In genomic region chr2:153549486-153549885, GRCm38 (mm10) we compare ENCODE assay signal across 11 mouse cellular contexts. TPM values are rescaled to one million over a fixed set of nuclear protein-coding genes. Genes with fewer than 3 reads are reported as not detected.
DNase-seq lines count a peak whose midpoint lies in the region; ATAC-seq lines count a peak whose summit lies in the region.
"Had no signal": no experiment of that assay in that cellular context is flagged by ENCODE, and none has a peak within 500 bp of the region (broad histone marks: within the 10 kb centered on the region; RNA-seq: fewer than 3 reads in every experiment).

No protein-coding gene starts in this region.

- WGBS in kidney, embryonic 16.5 days, result 72% methylated on average over 8 of the region's 8 CpGs

- no peaks in the 10 kb centered on the region for H3K9me3 ChIP-seq in kidney, embryonic 16.5 days (ENCODE audit: low read length)
- no peaks in the 10 kb centered on the region for H3K9me3 ChIP-seq in megakaryocyte, embryonic 14.5 days

- H3K27me3 ChIP-seq in kidney, embryonic 16.5 days (ENCODE audit: insufficient read depth, low read length), result no peaks in the 10 kb centered on the region
- H3K27me3 ChIP-seq in megakaryocyte, embryonic 14.5 days (replicated peaks), result no peaks in the 10 kb centered on the region
- H3K27me3 ChIP-seq: Patski had no signal

- no peak for ATAC-seq in kidney, embryonic 16.5 days (ENCODE audit: low FRiP score, low TSS enrichment)
- ATAC-seq in granulocyte monocyte progenitor cell, adult 5-6 weeks (replicated peaks; ENCODE audit: poor library complexity, severe bottlenecking), result peak; percentile 74
- ATAC-seq: Patski had no signal

- H3K36me3 ChIP-seq in kidney, embryonic 16.5 days (ENCODE audit: insufficient read depth, low read length), result no peaks in the 10 kb centered on the region
- no peaks in the 10 kb centered on the region for H3K36me3 ChIP-seq in megakaryocyte, embryonic 14.5 days (replicated peaks; ENCODE audit: low read length)

- H3K9ac ChIP-seq in kidney, embryonic 16.5 days (replicated peaks; ENCODE audit: low read length), result peak overlapping the region; percentile 45; the same call in 1 of the 2 replicates

- DNase-seq in kidney, postnatal 14 days, result no peak
- peak; percentile 60 for DNase-seq in adrenal gland, adult 2 months
- no peak for DNase-seq in urinary bladder, postnatal 25 days (ENCODE audit: low spot score)
- DNase-seq in layer of hippocampus, adult 9-11 months, result no peak
- DNase-seq: lung, adult 2 months had no signal

- H3K27ac ChIP-seq in kidney, embryonic 16.5 days (ENCODE audit: low read length), result no peak overlapping the region

- H3K4me3 ChIP-seq in kidney, embryonic 16.5 days (ENCODE audit: low read length), result no peak overlapping the region
- H3K4me3 ChIP-seq in megakaryocyte, embryonic 14.5 days (replicated peaks), result peak overlapping the region; percentile 76
- H3K4me3 ChIP-seq: myocyte had no signal

- H3K4me1 ChIP-seq in kidney, embryonic 16.5 days (ENCODE audit: insufficient read depth, low read length), result peaks cover 33% of the 10 kb centered on the region
- peaks cover 90% of the 10 kb centered on the region for H3K4me1 ChIP-seq in megakaryocyte, embryonic 14.5 days

- no peak overlapping the region for H3K4me2 ChIP-seq in kidney, embryonic 16.5 days (replicated peaks; ENCODE audit: low read depth, low read length)

RNA-seq across cellular contexts. Expression of gene Nol4l, which starts 19.7 kb away (rescaled TPM):
- 13.8 and 17.1 TPM in 2 replicates for polyA plus RNA-seq in kidney, embryonic 16.5 days (2015; fragmentation: Nextera tagmentation; extraction: Ambion mirVana)
- 10 to 100 TPM; 11.5 to 16.4 TPM for total RNA-seq in adrenal gland, adult 2 months (2021)
- 6.5 and 9.2 TPM in 2 replicates for polyA plus RNA-seq in adrenal gland, adult 2 months (2012; rRNA removed)
- 4.7 and 7.4 TPM in 2 replicates for total RNA-seq in granulocyte monocyte progenitor cell, adult 5-6 weeks (2014; fragmentation: Nextera tagmentation)
- 0.72 and 0.86 TPM in 2 replicates for total RNA-seq in granulocyte monocyte progenitor cell, adult 5-6 weeks (2017)
- 10.6 and 40.8 TPM in 2 replicates for polyA plus RNA-seq in megakaryocyte, embryonic 14.5 days (2012; ENCODE audit: insufficient read depth, low replicate concordance)

RNA-seq across cellular contexts. Expression of gene 4930404H24Rik, which starts 56.9 kb away (rescaled TPM):
- not detected in 2 replicates for polyA plus RNA-seq in kidney, embryonic 16.5 days (2015; fragmentation: Nextera tagmentation; extraction: Ambion mirVana)
- total RNA-seq in adrenal gland, adult 2 months (2021), result not detected
- not detected in 2 replicates for polyA plus RNA-seq in adrenal gland, adult 2 months (2012; rRNA removed)
- total RNA-seq in granulocyte monocyte progenitor cell, adult 5-6 weeks (2014; fragmentation: Nextera tagmentation), result not detected in 2 replicates
- not detected in 2 replicates for total RNA-seq in granulocyte monocyte progenitor cell, adult 5-6 weeks (2017)
- polyA plus RNA-seq in megakaryocyte, embryonic 14.5 days (2012; ENCODE audit: insufficient read depth, low replicate concordance), result 0.54 TPM in 1 of 2 replicates, not detected in the other
- polyA plus RNA-seq: embryonic facial prominence, embryonic 14.5 days; lung, adult 2 months; myocyte; Patski had no signal
